ENCODE assay signal across 8 mouse cellular contexts in the genomic region with DNA sequence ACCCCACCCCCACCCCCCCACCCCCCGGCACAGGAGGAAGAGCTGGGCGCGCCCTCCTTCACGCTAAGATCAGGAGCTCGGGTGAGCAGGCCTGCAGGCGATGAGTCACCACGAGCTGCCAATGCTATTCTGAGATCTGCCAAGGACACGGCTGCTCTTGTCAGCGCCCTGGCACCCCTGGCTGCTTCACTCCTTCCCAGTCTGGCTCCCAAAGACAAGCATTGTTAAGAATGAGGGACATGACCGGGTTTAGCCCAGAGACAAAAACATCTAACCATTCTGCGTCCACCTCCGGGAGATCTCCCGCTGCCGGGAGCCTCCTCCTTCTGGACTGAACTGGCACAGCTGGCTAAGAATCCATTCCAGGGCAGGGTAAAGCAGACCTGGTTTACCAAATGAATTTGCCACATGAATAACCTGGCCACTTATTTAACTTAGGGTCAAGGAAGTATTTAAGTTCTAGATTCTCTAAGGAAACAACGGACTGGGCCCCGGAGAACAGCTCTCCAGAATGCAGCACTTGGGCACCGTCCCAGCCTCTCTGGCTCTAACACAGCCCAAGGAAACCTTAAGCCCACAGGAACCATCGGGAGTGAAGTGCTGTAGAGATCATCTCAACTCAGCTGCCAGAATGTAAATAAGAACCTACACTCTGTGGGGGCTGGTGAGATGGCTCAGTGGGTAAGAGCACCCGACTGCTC. TPM values are rescaled to one million over a fixed set of nuclear protein-coding genes. Genes with fewer than 3 reads are reported as not detected.
DNase-seq lines count a peak whose midpoint lies in the region; ATAC-seq and TF ChIP-seq lines count a peak whose summit lies in the region.

No protein-coding gene starts in this region.

- H3K36me3 ChIP-seq in embryonic facial prominence, embryonic 15.5 days: no peaks in the 10 kb centered on the region
- H3K36me3 ChIP-seq in heart, embryonic 10.5 days: no peaks in the 10 kb centered on the region
- H3K36me3 ChIP-seq in testis, adult 2 months (ENCODE audit: control insufficient read depth, insufficient read depth, low read length): no peaks in the 10 kb centered on the region

- no peak for TF ChIP-seq POLR2A in testis, adult 2 months (IDR thresholded peaks at IDR 0.05; ENCODE audit: control insufficient read depth, low read depth, low read length)

- no peaks in the 10 kb centered on the region for H3K9me3 ChIP-seq in embryonic facial prominence, embryonic 15.5 days (replicated peaks)
- no peaks in the 10 kb centered on the region for H3K9me3 ChIP-seq in heart, embryonic 10.5 days

- 0 out of 2 replicates have a peak, but pooled peaks have one; percentile 16 for TF ChIP-seq CTCF in layer of hippocampus, adult 2 months (conservative IDR thresholded peaks at IDR 0.05)
- TF ChIP-seq CTCF in testis, adult 2 months (IDR thresholded peaks at IDR 0.05; ENCODE audit: control insufficient read depth, insufficient read depth, insufficient replicate concordance, low read depth, low read length): no peak

- WGBS in embryonic facial prominence, embryonic 15.5 days: 49% methylated on average over 12 of the region's 19 CpGs
- 49% methylated on average over 16 of the region's 19 CpGs for WGBS in heart, embryonic 10.5 days

- H3K9ac ChIP-seq in embryonic facial prominence, embryonic 15.5 days: no peak overlapping the region

- H3K4me3 ChIP-seq in embryonic facial prominence, embryonic 15.5 days (replicated peaks): no peak overlapping the region
- 0 out of 2 replicates have a peak overlapping the region, but pooled peaks have one; percentile 18 for H3K4me3 ChIP-seq in heart, embryonic 10.5 days
- H3K4me3 ChIP-seq in layer of hippocampus, adult 2 months: peak overlapping the region; percentile 22; the same call in 1 of the 2 replicates
- H3K4me3 ChIP-seq in testis, adult 2 months (ENCODE audit: control insufficient read depth, low read depth, low read length): no peak overlapping the region; the same call in 1 of the 2 replicates

- H3K4me2 ChIP-seq in embryonic facial prominence, embryonic 15.5 days (replicated peaks): 0 out of 2 replicates have a peak overlapping the region, but pooled peaks have one; percentile 19

- peak overlapping the region; percentile 76 for H3K27ac ChIP-seq in embryonic facial prominence, embryonic 15.5 days (replicated peaks)
- H3K27ac ChIP-seq in heart, embryonic 10.5 days: peak overlapping the region; percentile 65; the same call in 1 of the 2 replicates
- peak overlapping the region; percentile 79 for H3K27ac ChIP-seq in layer of hippocampus, adult 2 months
- H3K27ac ChIP-seq in testis, adult 2 months (ENCODE audit: control insufficient read depth, insufficient read depth, low read depth, low read length): peak overlapping the region; percentile 70; the same call in 1 of the 2 replicates

- H3K27me3 ChIP-seq in embryonic facial prominence, embryonic 15.5 days: no peaks in the 10 kb centered on the region
- H3K27me3 ChIP-seq in heart, embryonic 10.5 days (ENCODE audit: insufficient read depth, poor library complexity, severe bottlenecking): no peaks in the 10 kb centered on the region
- no peaks in the 10 kb centered on the region for H3K27me3 ChIP-seq in testis, adult 2 months (ENCODE audit: control insufficient read depth, insufficient read depth, low read length)

- peaks cover 11% of the 10 kb centered on the region for H3K4me1 ChIP-seq in embryonic facial prominence, embryonic 15.5 days
- H3K4me1 ChIP-seq in heart, embryonic 10.5 days: peaks cover 17% of the 10 kb centered on the region
- H3K4me1 ChIP-seq in testis, adult 2 months (ENCODE audit: control insufficient read depth, insufficient read depth, low read length): peaks cover 6% of the 10 kb centered on the region

- peak; percentile 63 to 65 for DNase-seq in B cell, adult 2 months
- DNase-seq in R1 (ENCODE audit: low read depth, low spot score): peak; percentile 37
- DNase-seq in heart, embryonic 10.5 days (ENCODE audit: low spot score): no peak
- DNase-seq in layer of hippocampus, adult 2 months (ENCODE audit: low spot score in 2 of 2): peak; percentile 41 to 52
- peak; percentile 66 for DNase-seq in lung, postnatal 36 days
- no peak for DNase-seq in spleen, postnatal 4 days (ENCODE audit: low spot score in 2 of 2)

- peak; percentile 81; the same call in 1 of the 2 replicates for ATAC-seq in embryonic facial prominence, embryonic 15.5 days (ENCODE audit: insufficient number of reproducible peaks, low FRiP score, low TSS enrichment, low read depth)

RNA-seq across cellular contexts. Expression of gene Slc37a3, which starts 58.3 kb away (rescaled TPM):
- 53.3 and 60.3 TPM in 2 replicates for polyA plus RNA-seq in embryonic facial prominence, embryonic 15.5 days (2015; fragmentation: Nextera tagmentation; extraction: Ambion mirVana)
- polyA plus RNA-seq in heart, embryonic 10.5 days (2016; fragmentation: Nextera tagmentation; extraction: Ambion mirVana): 39.9 and 41.7 TPM in 2 replicates
- total RNA-seq in layer of hippocampus, adult 2 months (2021): 10 to 100 TPM; 67.6 to 75.5 TPM
- polyA plus RNA-seq in testis, adult 2 months (2012; rRNA removed): 6.4 and 7.0 TPM in 2 replicates

Comparison
In these comparisons a context has a peak if more than half of its experiments do, and no peak if none do; other contexts are left out.
1. DNase-seq: peak in B cell, adult 2 months (2 of 2), R1 (single experiment), layer of hippocampus, adult 2 months (2 of 2) and lung, postnatal 36 days (single experiment); none in heart, embryonic 10.5 days (single experiment) and spleen, postnatal 4 days (0 of 2).
2. H3K4me3 ChIP-seq: peak in heart, embryonic 10.5 days (single experiment) and layer of hippocampus, adult 2 months (single experiment); none in embryonic facial prominence, embryonic 15.5 days (single experiment) and testis, adult 2 months (single experiment).
3. Peak in every context shown above with its lines, with median percentiles within 50 percentile points of each other: H3K27ac ChIP-seq.